8 mouse cellular contexts compared by ENCODE assay signal in genomic region chr6:122825923-122826742, GRCm38 (mm10). TPM values are rescaled to one million over a fixed set of nuclear protein-coding genes. Genes with fewer than 3 reads are reported as not detected.
DNase-seq lines count a peak whose midpoint lies in the region; ATAC-seq and TF ChIP-seq lines count a peak whose summit lies in the region.

No protein-coding gene starts in this region.

- H3K9ac ChIP-seq in embryonic facial prominence, embryonic 13.5 days: peak overlapping the region; percentile 67
- peak overlapping the region; percentile 53 for H3K9ac ChIP-seq in heart, adult 2 months (ENCODE audit: low read depth, low read length)
- peak overlapping the region; percentile 51 for H3K9ac ChIP-seq in limb, embryonic 14.5 days (ENCODE audit: low read depth, low read length, severe bottlenecking)
- H3K9ac ChIP-seq in midbrain, embryonic 16.5 days (ENCODE audit: low read depth, low read length): peak overlapping the region; percentile 58

- ATAC-seq in embryonic facial prominence, embryonic 13.5 days (ENCODE audit: insufficient number of reproducible peaks, insufficient read depth, low FRiP score, low TSS enrichment, low read depth): peak; percentile 56
- ATAC-seq in limb, embryonic 14.5 days (ENCODE audit: low FRiP score, low read depth): peak; percentile 70
- ATAC-seq in midbrain, embryonic 16.5 days: peak; percentile 77

- H3K36me3 ChIP-seq in embryonic facial prominence, embryonic 13.5 days: peaks cover 23% of the 10 kb centered on the region
- H3K36me3 ChIP-seq in heart, adult 2 months (ENCODE audit: control insufficient read depth, insufficient read depth, low read length): no peaks in the 10 kb centered on the region; the same call in 1 of the 2 replicates
- peaks cover 22% of the 10 kb centered on the region for H3K36me3 ChIP-seq in limb, embryonic 14.5 days (ENCODE audit: control insufficient read depth, insufficient read depth, low read length)
- H3K36me3 ChIP-seq in midbrain, embryonic 16.5 days (ENCODE audit: control insufficient read depth, insufficient read depth, low read length): 0 out of 2 replicates have a peak, but pooled peaks cover 3% of the 10 kb centered on the region
- peaks cover 3% of the 10 kb centered on the region for H3K36me3 ChIP-seq in splenic B cell, adult 2 months (ENCODE audit: control insufficient read depth, insufficient read depth, low read length, poor library complexity, severe bottlenecking)

- 3% methylated on average over 29 of the region's 29 CpGs for WGBS in embryonic facial prominence, embryonic 13.5 days
- under 1% methylated on average over 29 of the region's 29 CpGs for WGBS in heart, adult 2 months
- WGBS in limb, embryonic 14.5 days: 2% methylated on average over 22 of the region's 29 CpGs
- WGBS in midbrain, embryonic 16.5 days: 3% methylated on average over 23 of the region's 29 CpGs

- H3K79me2 ChIP-seq in heart, adult 2 months (replicated peaks; ENCODE audit: control insufficient read depth, insufficient read depth, low read length): peaks cover 2% of the 10 kb centered on the region; the same call in 1 of the 2 replicates

- H3K4me1 ChIP-seq in embryonic facial prominence, embryonic 13.5 days: peaks cover 34% of the 10 kb centered on the region
- H3K4me1 ChIP-seq in heart, adult 2 months (ENCODE audit: control insufficient read depth, insufficient read depth, low read length): peaks cover 25% of the 10 kb centered on the region
- H3K4me1 ChIP-seq in limb, embryonic 14.5 days (ENCODE audit: control insufficient read depth, insufficient read depth, low read length): peaks cover 24% of the 10 kb centered on the region
- H3K4me1 ChIP-seq in midbrain, embryonic 16.5 days (ENCODE audit: control insufficient read depth, insufficient read depth, low read length): peaks cover 25% of the 10 kb centered on the region

- peak; percentile 86 for DNase-seq in 3T3-L1 (ENCODE audit: low read depth, low spot score)
- DNase-seq in adrenal gland, postnatal 25 days: peak; percentile 64
- peak; percentile 76 to 85 for DNase-seq in heart, adult 2 months
- peak; percentile 56 to 73 for DNase-seq in kidney, adult 8-10 months
- peak; percentile 67 for DNase-seq in limb, embryonic 14.5 days (ENCODE audit: low spot score)
- peak; percentile 59 for DNase-seq in splenic B cell, adult 2 months (ENCODE audit: low read depth, low spot score)

- no peak for TF ChIP-seq CTCF in heart, adult 2 months (IDR thresholded peaks at IDR 0.05)

- no peaks in the 10 kb centered on the region for H3K27me3 ChIP-seq in embryonic facial prominence, embryonic 13.5 days
- no peaks in the 10 kb centered on the region for H3K27me3 ChIP-seq in heart, adult 2 months (ENCODE audit: control insufficient read depth, insufficient read depth, low read length)
- no peaks in the 10 kb centered on the region for H3K27me3 ChIP-seq in limb, embryonic 14.5 days (ENCODE audit: control insufficient read depth, insufficient read depth, low read length)
- no peaks in the 10 kb centered on the region for H3K27me3 ChIP-seq in midbrain, embryonic 16.5 days (ENCODE audit: control insufficient read depth, insufficient read depth, low read depth, low read length)
- H3K27me3 ChIP-seq in splenic B cell, adult 2 months (ENCODE audit: control insufficient read depth, insufficient read depth, low read length, poor library complexity, severe bottlenecking): no peaks in the 10 kb centered on the region

- peak overlapping the region; percentile 76 for H3K4me2 ChIP-seq in embryonic facial prominence, embryonic 13.5 days
- H3K4me2 ChIP-seq in limb, embryonic 14.5 days (replicated peaks; ENCODE audit: low read depth, low read length, severe bottlenecking): peak overlapping the region; percentile 83
- peak overlapping the region; percentile 72 for H3K4me2 ChIP-seq in midbrain, embryonic 16.5 days (ENCODE audit: low read length)

- intact Hi-C loops in heart, adult 2 months (cut with DNase I): loop anchor here (2.0 kb wide), 1 partner anchor 15 kb away; no protein-coding TSS in a partner anchor

- H3K9me3 ChIP-seq in embryonic facial prominence, embryonic 13.5 days: no peaks in the 10 kb centered on the region
- H3K9me3 ChIP-seq in limb, embryonic 14.5 days (ENCODE audit: control insufficient read depth, low read length): no peaks in the 10 kb centered on the region
- no peaks in the 10 kb centered on the region for H3K9me3 ChIP-seq in midbrain, embryonic 16.5 days (replicated peaks; ENCODE audit: control insufficient read depth, low read length, poor library complexity, severe bottlenecking)

- peak; percentile 64; the same call in 1 of the 2 replicates for TF ChIP-seq EP300 in heart, adult 2 months (IDR thresholded peaks at IDR 0.05; ENCODE audit: insufficient read depth, low read depth, low read length)

- H3K4me3 ChIP-seq in embryonic facial prominence, embryonic 13.5 days: peak overlapping the region; percentile 43
- H3K4me3 ChIP-seq in heart, adult 2 months: peak overlapping the region; percentile 32
- peak overlapping the region; percentile 39 for H3K4me3 ChIP-seq in limb, embryonic 14.5 days (replicated peaks; ENCODE audit: low read length)
- H3K4me3 ChIP-seq in midbrain, embryonic 16.5 days (ENCODE audit: low read depth, low read length): peak overlapping the region; percentile 36

- H3K27ac ChIP-seq in embryonic facial prominence, embryonic 13.5 days: peak overlapping the region; percentile 71
- H3K27ac ChIP-seq in heart, adult 2 months: peak overlapping the region; percentile 88
- H3K27ac ChIP-seq in limb, embryonic 14.5 days (replicated peaks; ENCODE audit: low read depth, low read length): peak overlapping the region; percentile 5; the same call in 1 of the 2 replicates
- peak overlapping the region; percentile 21; the same call in 1 of the 2 replicates for H3K27ac ChIP-seq in midbrain, embryonic 16.5 days (ENCODE audit: low read length)

- TF ChIP-seq POLR2A in heart, adult 2 months (IDR thresholded peaks at IDR 0.05; ENCODE audit: insufficient read depth, low read depth, low read length): peak; percentile 49; the same call in 1 of the 2 replicates
- TF ChIP-seq POLR2A in limb, embryonic 14.5 days (IDR thresholded peaks at IDR 0.05; ENCODE audit: borderline replicate concordance, extremely low read depth, insufficient read depth, insufficient read length): no peak

RNA-seq across cellular contexts. Expression of gene Foxj2, which starts 6.4 kb away (rescaled TPM):
- 22.0 and 22.8 TPM in 2 replicates for total RNA-seq in adrenal gland, postnatal 25 days (2021)
- 6.2 and 6.8 TPM in 2 replicates for polyA plus RNA-seq in embryonic facial prominence, embryonic 13.5 days (2015; fragmentation: Nextera tagmentation; extraction: Ambion mirVana)
- 10 to 100 TPM; 35.2 to 36.3 TPM for total RNA-seq in heart, adult 2 months (2021)
- 19.8 and 20.7 TPM in 2 replicates for polyA plus RNA-seq in heart, adult 2 months (2012; rRNA removed)
- polyA plus RNA-seq in limb, embryonic 14.5 days (2012; rRNA removed): 13.4 and 15.1 TPM in 2 replicates
- polyA plus RNA-seq in limb, embryonic 14.5 days (2014; fragmentation: Nextera tagmentation; extraction: Ambion mirVana): 9.3 and 11.8 TPM in 2 replicates
- 8.4 and 9.4 TPM in 2 replicates for polyA plus RNA-seq in midbrain, embryonic 16.5 days (2015; fragmentation: Nextera tagmentation; extraction: Ambion mirVana)

RNA-seq across cellular contexts. Expression of gene Slc2a3, which starts 24.7 kb away (rescaled TPM):
- total RNA-seq in adrenal gland, postnatal 25 days (2021): 4.8 and 7.9 TPM in 2 replicates
- polyA plus RNA-seq in embryonic facial prominence, embryonic 13.5 days (2015; fragmentation: Nextera tagmentation; extraction: Ambion mirVana): 37.0 and 38.4 TPM in 2 replicates
- total RNA-seq in heart, adult 2 months (2021): 1 to 10 TPM; 1.6 to 4.7 TPM
- polyA plus RNA-seq in heart, adult 2 months (2012; rRNA removed): 3.0 and 3.3 TPM in 2 replicates
- polyA plus RNA-seq in limb, embryonic 14.5 days (2012; rRNA removed): 46.5 and 48.2 TPM in 2 replicates
- polyA plus RNA-seq in limb, embryonic 14.5 days (2014; fragmentation: Nextera tagmentation; extraction: Ambion mirVana): 71.6 and 78.8 TPM in 2 replicates
- 44.3 and 52.5 TPM in 2 replicates for polyA plus RNA-seq in midbrain, embryonic 16.5 days (2015; fragmentation: Nextera tagmentation; extraction: Ambion mirVana)

RNA-seq across cellular contexts. Expression of gene C3ar1, which starts 29.8 kb away (rescaled TPM):
- total RNA-seq in adrenal gland, postnatal 25 days (2021): 1.9 and 3.0 TPM in 2 replicates
- 2.3 and 3.2 TPM in 2 replicates for polyA plus RNA-seq in embryonic facial prominence, embryonic 13.5 days (2015; fragmentation: Nextera tagmentation; extraction: Ambion mirVana)
- total RNA-seq in heart, adult 2 months (2021): 1 to 10 TPM; 1.9 to 2.5 TPM
- 3.7 and 5.6 TPM in 2 replicates for polyA plus RNA-seq in heart, adult 2 months (2012; rRNA removed)
- 4.1 and 5.0 TPM in 2 replicates for polyA plus RNA-seq in limb, embryonic 14.5 days (2012; rRNA removed)
- 4.7 and 5.0 TPM in 2 replicates for polyA plus RNA-seq in limb, embryonic 14.5 days (2014; fragmentation: Nextera tagmentation; extraction: Ambion mirVana)
- 1.1 and 1.4 TPM in 2 replicates for polyA plus RNA-seq in midbrain, embryonic 16.5 days (2015; fragmentation: Nextera tagmentation; extraction: Ambion mirVana)

RNA-seq across cellular contexts. Expression of gene Necap1, which starts 48.1 kb away (rescaled TPM):
- 52.5 and 52.9 TPM in 2 replicates for total RNA-seq in adrenal gland, postnatal 25 days (2021)
- 57.0 and 65.2 TPM in 2 replicates for polyA plus RNA-seq in embryonic facial prominence, embryonic 13.5 days (2015; fragmentation: Nextera tagmentation; extraction: Ambion mirVana)
- 10 to 100 TPM; 20.7 to 22.6 TPM for total RNA-seq in heart, adult 2 months (2021)
- polyA plus RNA-seq in heart, adult 2 months (2012; rRNA removed): 16.2 and 25.2 TPM in 2 replicates
- polyA plus RNA-seq in limb, embryonic 14.5 days (2012; rRNA removed): 49.3 and 54.9 TPM in 2 replicates
- polyA plus RNA-seq in limb, embryonic 14.5 days (2014; fragmentation: Nextera tagmentation; extraction: Ambion mirVana): 58.3 and 58.9 TPM in 2 replicates
- 162 and 177 TPM in 2 replicates for polyA plus RNA-seq in midbrain, embryonic 16.5 days (2015; fragmentation: Nextera tagmentation; extraction: Ambion mirVana)

Comparison
In these comparisons a context has a peak if more than half of its experiments do, and no peak if none do; other contexts are left out.
1. Peak in every context shown above with its lines: DNase-seq, ATAC-seq, H3K4me3 ChIP-seq and H3K27ac ChIP-seq.
2. H3K27ac ChIP-seq: peak in every context shown above with its lines; median percentile 88 in heart, adult 2 months; 71 in embryonic facial prominence, embryonic 13.5 days; 21 in midbrain, embryonic 16.5 days; 5 in limb, embryonic 14.5 days.